Mouse (Mus musculus) R1 (cell line): ENCODE results near the gene Gm20403.

Source experiments
- DNase-seq: peaks from one replicate; pipeline ENCODE4 v3.0.0-alpha.2; 2018; ENCODE audit warnings: low read depth, low spot score

Gene Gm20403

DNA sequence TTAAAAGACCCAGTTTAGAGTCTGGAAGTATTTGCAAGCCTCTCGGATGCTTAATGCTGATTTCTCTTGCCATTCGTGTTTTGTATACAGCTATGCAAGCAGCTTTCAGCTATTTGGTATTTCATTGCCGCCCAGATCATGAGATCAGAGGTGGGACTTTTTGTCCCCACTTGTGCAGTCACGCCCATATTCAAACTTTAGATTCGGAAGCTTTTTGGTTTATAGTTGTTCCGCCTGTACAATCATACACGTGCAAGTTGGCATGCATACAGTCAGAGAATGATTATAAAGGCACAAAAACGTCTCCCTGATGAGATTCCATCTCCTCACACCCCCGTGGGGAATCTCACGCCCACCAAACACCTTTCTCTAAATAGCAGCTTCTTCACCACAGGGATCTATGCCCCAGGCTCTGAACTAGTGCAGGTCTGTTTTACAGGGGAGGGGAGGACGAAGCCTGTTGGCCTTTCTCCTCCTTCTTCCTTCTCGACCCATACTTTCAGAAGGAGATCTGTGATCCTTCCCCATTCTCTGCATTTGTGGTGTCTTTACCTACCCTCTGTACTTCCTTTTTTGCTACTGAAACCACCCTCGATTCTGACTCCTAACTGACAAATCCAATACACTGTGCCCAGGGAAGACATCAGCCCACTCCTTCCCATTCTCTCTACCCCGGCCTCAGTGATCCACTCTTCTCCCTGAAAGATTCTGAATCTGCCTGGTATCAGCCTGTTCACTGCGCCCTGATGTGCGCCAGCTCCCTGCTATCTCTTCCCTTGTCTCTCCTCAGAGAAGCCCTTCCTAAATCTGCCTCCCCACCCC lies 7.1 kb upstream of the Gm20403 start:
- DNase-seq: peak; percentile 24

DNA sequence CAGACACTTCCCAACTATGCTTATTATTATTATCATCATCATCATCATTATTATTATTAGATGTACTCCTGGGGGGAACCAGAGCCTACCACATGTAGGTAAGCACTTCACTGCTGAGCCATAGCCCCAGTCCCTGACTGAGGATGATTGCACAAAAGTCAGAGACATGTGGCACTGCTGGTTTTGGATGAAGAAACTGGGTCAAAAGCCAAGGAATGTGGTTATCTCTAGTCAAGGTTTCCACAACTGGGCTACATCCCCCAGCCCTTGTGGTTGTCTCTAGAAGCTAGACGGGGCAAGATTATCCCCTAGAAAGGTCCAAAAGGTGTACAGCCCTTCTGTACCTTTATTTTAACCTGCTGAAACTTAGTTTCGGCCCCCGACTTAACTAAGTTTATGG lies 6.5 kb upstream of the Gm20403 start:
- no peak for DNase-seq

DNA sequence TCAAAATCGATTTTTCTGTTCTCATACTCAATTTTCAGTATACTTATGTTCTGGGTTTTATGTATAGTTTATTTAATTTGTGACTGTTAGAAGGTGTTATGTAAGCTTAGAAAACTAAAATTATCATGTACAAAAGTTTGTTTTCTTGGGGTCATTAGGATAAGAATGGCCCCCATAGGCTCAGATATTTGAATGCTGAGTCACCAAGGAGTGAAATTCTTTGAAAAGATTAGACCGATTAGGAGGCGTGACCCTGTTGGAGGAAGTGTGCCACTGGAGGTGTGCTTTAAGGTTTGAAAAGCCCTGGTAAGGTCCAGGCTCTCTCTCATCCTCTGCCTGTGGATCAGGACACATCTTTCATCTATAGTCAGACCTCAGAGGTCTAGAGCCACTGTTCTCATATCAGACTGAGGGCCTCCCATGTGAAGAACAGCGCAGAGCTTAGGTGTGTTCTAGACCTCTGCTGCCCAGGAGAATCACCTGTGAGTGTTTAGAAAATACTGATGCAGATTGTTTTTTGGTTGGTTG lies 2.1 kb upstream of the Gm20403 start:
- DNase-seq: peak; percentile 70

DNA sequence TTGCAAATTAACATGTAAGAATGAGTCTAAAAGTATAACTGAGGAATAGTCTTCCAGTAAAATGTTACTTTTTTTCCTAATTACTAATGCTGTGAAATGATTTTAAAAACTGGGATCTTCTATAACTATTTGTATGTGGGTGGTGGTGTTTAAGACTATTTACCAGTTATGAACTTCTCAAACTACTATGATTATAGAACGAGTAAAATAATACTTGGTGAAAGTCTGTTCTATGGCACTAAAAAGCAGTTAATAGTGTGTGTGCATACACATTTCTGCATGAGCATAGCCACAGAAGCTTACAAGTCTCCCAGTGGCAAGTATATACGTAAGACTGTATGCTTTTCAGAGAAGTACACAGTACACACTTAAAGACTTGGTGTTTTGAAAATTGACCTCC lies 827 bp upstream of the Gm20403 start:
- DNase-seq: no peak

DNA sequence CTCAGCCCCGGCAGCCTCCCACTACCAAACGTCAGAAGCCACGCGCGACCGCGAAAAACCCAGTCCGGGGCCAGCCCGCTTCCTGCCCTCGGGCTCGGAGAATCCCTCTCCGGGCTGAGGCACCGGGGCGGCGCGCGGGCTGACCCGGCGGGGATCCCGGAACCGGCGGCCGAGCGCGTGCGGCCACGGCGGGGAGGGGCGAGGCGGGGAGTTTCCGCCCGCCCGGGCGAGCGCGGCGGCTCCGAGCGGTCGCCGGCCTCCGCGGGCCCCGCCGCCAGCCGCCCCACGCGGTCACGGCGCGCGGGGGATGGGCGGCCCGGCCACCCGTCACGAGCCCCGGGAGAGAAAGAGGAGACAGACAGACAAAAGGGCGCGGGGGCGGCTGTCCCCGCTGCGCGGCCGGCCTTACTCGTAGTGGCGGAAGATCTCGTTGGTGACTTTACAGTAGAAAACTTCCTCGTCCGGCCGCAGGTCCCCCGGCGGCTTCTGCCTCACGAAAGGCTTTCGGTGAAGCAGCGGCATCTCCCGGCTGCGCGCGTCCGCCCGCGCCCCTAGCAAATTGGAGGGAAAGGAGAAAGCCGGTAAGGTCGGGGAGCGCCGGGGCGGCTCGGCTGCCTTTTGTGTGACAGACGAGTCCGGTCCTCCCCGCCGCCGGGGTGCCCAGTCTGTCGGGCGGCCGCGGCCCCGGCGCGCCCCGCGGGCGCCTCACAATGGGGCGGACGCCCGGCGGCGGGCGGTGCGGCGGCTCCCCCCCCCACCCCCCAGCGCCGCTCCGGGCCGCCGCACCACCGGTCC lies 875 bp downstream of the Gm20403 start:
- DNase-seq: peak; percentile 55

DNA sequence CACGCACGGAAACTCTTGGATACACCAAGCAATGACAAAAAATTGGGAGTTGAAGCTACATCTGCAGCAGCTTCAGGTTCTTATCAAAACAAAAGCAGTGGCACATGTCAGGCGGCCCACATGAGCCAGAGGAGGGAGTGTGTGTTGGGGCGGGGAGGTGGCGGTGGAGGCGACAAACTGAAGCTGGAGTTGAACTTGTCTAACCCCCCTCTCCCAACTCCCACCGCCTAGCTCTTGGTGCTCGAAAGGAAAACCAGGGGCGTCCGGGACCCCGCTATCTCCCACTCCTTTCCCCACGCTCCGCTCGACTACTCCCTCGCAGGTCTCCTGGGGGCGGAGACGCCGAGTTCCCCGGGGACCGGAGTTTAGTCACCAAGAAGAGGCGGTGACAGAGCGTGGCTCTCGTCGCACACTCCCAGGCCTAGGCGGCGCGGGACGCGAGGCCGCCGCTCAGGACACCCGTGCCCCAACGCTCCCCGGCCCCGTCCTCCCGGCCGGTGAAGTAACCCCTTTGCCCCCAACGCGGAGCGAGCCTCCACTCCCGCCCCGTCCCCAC lies 1.6 kb downstream of the Gm20403 start:
- DNase-seq: peak; percentile 70

DNA sequence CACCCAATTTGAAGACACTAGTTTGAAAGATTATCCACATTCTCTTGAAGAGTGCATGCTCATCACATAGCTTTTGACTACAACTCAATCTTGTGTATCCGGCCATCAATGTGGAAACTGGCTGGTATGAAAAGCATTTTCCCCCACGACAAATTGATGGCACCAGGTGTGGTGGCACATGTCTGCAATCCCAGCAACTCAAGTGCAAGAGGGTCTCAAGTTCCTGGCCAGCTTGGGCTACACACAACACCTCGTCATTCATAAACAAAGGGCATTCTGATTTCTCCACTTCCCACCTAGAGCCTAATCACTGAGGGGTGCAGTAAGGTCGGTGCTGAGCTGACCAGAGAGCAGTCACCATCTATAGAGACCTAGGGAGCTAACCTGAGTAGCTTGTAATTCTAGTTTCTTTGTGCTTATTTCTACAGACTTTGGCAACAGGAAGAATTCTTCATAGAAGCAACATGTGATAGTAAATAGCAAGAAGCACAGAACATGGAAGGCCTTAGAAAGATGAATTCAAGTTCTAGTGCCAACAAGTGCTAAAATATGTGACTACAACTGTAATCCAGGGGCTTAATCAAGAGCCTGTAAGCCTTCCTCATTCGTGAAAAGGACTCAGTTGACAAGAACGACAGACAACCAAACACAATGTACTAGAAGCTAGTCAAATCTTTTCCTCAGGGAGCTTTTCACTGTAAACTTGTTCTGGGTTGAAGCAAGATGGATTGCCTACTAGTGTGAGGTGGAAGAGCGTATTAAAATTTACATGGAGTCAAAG lies 3.2 kb downstream of the Gm20403 start:
- no peak for DNase-seq

DNA sequence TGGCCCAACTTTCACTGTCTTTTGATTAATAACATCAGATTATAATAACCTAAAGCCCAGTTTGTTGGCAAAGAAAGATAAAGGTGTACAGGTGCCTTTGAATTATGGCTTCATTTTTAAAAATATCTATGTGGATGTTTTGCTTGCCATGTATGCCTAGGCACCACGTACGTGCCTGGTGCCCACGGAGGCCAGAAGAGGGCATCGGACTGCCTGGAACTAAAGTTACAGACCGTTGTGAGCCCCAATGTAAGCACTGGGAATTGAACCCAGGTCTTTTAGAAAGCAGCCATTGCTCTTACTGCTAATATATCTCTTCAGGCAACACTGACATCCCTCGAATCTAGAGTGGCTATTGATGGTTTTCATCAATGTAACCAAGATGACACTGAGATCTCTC lies 4.4 kb downstream of the Gm20403 start:
- no peak for DNase-seq

DNA sequence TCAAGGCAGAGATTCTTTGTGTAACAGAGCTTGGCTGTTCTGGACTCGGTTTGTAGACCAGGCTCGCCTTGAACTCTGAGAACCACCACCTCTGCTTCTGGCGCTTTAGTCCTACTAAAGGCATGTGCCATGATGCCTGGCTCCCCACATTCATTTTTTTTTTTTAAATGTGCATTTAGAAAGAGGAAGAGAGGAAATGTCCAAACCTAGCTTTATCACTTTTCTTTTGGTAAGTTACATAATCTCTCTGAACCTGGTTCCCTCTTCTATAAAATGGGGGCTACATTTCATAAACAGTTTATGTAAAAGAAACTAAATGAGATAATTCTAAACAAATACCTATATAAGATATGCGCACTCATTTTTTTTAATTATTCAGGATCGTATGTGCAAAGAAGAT lies 5.4 kb downstream of the Gm20403 start:
- DNase-seq: no peak

DNA sequence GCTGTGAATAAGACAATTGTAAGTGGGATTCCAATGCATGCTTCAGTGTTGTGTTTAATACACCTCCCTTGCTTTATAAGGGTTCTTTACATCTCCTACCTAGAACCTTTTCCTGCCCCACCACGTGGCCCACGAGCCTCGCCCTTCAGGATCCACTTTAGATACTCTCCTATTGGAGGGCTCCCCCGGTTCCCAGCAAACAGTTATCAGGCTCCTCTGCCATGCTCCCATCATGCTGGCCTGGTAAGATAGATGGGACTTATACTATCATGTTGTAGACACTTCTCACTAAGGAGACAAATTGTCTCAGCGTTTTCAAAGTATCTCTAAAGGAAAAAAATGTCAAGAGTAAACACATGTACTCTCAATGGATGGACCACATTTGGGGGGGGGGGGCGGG lies 5.8 kb downstream of the Gm20403 start:
- no peak for DNase-seq

DNA sequence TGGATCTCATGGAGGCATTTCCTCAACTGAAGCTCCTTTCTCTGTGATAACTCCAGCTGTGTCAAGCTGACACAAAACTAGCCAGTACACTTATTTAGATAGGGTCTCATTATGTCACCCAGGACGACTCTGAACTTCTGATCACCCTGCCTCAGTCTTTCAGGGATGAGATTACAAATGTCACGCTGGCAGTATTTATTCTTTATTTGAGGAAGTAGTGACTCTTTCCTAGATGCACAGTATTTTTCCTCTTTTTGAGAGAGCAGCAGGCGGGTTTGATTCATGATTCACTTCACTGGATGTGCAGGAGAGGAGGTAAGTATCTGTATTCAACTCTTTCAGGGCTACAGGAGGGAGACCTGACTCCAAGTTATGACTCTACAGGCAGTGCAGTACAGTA lies 17.3 kb downstream of the Gm20403 start:
- DNase-seq: no peak

DNA sequence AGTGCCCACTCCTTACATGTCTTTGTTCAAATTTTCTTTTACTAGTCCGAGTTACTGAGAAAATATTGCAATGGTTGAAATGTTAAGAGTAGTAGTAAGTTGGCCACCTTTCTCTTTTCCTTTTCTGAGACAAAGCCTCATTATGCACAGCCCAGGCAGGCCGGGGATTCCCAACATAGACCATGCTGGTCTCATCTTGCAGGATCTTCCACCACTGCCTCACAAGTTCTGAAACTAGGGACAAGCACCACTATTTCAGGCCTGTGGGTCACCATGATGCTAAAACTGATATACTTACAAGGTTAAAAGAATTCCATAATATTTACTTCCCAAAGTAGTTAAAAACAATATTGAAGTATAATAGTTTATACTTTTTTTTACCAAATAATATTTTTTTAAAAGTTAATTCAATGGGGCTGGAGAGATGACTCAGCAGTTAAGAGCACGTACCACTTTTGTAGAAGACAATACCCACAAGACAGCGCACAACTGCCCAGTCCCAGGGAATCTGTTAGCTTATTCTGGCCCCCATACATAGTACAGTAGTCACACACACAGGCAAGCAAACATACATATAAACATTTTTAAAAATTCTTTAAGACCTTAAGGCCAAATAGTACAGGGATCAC lies 20.7 kb downstream of the Gm20403 start:
- no peak for DNase-seq

DNA sequence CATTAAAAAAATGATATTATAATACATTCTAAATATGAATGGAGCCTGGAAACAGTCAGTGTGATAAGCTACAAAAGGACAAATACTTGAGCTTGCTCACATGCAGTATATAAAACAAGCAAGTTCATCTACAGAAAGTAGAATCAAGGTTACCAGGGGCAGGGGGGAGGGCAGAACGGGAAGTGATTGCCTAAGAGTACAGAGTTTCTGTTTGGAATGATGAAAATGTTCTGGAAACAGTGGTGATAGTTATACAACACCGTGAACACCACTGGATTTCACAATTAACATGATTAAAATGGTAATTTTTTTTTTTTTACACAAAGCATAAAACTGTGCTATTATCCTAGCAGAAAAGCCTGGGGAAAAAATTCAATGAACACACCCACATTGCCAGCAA lies 26.8 kb downstream of the Gm20403 start:
- no peak for DNase-seq

DNA sequence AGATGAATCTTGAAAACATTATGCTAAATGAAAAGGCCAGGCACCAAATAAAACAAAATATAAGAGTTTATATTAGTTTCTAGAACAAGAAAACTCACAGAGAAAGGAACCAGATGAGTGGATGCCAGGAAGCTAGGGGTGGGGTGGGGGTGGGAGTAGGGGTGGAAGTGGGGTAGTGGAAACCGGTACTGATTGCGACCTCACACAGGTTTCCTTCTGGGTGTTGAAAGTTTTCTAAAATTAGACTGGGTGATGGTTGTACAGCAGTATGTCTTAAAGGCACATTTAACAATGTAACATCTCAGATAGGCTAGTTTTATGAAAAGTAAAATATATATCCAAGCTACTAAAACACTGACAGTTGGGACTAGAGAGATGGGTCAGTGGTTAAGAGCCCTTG lies 29.4 kb downstream of the Gm20403 start:
- DNase-seq: no peak

DNA sequence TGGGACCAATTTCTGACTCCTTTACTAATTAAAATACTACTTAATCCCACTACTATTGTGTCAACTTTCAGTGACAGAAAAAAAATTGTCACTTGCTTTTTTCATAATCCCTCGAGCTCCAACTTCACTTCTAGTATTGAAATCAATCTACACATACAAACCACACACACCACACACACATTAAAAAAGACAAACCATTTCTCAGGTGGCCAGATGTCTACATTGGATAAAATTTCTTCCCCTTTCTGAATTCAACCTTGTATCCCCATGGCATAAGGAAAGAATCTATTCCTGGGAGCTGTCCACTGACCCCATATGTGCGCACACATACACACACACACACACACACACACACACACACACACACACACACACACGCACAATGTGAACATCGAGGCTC lies 29.9 kb downstream of the Gm20403 start:
- no peak for DNase-seq

DNA sequence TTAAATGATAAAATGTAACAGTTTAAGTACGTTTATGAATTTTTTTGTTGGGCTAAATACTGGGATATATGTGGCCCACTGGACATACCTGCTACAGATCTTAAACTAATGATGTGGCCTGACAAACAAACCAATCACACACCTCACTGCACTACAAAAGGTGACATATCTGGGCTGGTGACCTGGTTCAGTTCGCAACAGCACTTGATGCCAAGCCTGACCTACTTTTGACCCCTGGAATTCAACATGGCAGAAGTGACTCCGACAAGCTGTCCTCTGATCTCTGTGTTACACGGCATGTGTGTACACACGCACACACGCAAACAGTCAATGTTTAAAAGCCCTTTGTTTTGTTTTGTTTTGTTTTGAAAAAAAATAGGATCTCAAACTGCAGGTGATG lies 40.2 kb downstream of the Gm20403 start:
- no peak for DNase-seq

DNA sequence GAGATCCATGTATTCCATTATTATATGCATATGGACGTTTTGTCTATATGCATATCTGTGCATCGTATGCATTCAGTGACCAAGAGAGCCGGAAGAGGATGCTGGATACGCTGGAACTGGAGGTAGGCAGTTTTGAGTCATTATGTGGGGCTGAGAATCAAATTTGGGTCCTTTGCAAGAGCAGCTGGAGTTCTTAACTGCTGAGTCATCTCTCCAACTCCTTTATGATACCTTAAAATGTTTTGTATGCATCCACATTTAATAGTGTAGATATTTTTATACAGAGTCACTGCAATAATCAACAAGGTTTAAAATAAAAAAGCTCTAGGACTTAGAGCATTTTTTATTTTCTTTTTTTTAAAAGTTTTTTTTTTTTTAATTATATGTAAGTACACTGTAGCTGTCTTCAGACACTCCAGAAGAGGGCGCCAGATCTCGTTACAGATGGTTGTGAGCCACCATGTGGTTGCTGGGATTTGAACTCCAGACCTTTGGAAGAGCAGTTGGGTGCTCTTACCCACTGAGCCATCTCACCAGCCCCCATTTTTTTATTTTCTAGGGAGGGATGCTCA lies 43.7 kb downstream of the Gm20403 start:
- peak; percentile 42 for DNase-seq

DNA sequence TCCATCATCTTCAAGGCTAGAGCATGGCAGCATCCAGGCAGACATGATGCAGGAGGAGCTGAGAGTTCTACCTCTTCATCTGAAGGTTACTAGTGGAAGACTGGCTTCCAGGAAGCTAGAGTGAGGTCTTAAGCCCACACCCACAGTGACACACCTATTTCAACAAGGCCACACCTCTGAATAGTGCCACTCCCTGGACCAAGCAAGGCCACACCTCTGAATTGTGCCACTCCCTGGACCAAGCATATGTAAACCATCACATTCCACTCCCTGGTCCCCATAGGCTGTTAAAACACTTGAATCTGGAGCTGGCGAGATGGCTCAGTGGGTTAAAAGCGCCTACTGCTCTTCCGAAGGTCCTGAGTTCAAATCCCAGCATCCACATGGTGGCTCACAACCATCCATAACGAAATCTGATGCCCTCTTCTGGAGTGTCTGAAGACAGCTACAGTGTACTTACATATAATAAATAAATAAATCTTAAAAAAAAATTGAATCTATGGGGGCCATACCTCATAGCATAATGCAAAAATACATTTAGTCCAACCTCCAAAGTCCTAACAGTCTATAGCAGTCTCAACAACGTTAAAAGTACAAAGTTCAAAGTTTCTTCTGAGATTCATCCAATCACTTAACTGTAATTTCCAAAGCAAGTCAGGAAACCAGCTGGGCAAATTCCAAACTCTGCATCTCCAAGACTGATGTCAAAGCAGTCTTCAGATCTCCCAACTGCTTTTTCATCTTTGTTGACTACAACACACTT lies 48.6 kb downstream of the Gm20403 start:
- peak; percentile 95 for DNase-seq
